Mouse (Mus musculus) cerebellum, adult (tissue): ENCODE data around the gene Suco.

Experiments
- ATAC-seq: cut with Nextera tagmentation; 2 replicates; pipeline ENCODE4 v1.9.2; 2017; ENCODE audit warnings: mild to moderate bottlenecking, moderate library complexity, mixed read lengths; ENCODE audit not compliant: insufficient number of reproducible peaks, low FRiP score, low TSS enrichment

Suco gene

DNA sequence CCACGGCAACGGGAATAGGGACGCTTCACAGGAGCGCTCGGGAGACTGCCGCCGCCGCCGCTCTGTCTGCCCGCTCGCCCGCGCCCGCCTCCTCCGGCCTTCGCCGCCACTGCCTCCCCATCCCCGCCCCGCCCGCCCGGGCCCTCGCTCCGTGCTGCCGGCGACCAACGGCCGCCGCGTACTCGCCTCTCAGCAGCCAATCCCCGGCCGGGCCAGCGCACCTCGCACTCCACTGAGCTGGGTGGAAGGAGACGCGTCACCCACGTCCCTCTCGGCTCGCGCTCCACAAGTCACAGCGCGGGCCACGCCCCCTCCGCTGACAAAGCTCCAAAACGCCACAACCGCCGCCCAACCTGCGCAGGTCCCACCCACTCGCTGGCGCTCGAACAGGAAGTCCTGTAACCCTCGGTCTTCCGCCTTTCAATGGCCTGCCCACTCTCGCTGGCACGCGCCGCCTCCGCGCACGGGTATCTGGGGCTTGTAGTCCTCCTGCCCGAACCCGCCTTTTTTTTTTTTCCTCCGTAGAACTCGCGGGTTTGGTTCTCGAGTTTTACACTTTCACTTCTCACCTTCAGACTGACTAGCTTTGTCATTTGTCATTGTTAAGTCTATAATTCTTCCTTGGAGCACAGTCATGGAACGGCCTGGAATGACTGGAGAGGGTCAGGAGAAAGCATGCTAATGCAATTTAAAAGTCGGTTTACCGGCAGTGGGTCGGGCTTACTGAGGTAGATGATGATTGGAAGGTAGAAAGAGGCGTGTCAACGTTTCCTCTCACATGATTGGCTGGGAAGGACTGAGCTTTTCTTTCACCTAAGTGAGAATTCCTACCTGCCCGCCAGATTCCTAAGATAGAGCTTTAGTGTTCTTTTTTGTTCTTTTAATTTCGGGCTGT, at the start of gene Suco:
Gene Suco (minus strand): TSS at position 130 of the 895 bp plus-strand sequence.
- peak; percentile 97 for ATAC-seq

DNA sequence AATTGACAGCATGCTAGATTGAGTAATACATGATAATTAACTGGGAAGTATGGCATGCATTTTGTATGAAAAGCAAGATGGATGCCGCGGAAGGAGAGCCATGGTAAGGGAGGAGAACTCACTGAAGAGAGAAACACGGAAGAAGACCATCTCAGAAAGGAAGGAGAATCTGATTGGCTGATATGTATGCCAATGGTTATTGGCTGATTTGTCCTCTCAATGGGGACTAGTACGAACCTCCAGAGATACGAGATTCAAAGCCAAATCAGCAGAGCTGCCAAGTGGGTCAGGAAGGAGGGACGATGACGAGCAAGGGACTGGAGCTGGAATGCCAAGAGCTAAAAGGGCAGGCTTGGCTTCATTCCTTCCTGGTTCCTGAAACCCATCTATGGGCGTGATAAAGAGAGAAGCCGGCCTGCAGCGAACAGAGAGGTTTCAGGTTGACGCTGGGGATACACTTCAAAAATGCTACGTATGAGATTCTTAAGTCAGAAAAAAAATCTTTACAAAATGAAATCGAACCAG, 48.9 kb upstream of the Suco start:
- no peak for ATAC-seq

DNA sequence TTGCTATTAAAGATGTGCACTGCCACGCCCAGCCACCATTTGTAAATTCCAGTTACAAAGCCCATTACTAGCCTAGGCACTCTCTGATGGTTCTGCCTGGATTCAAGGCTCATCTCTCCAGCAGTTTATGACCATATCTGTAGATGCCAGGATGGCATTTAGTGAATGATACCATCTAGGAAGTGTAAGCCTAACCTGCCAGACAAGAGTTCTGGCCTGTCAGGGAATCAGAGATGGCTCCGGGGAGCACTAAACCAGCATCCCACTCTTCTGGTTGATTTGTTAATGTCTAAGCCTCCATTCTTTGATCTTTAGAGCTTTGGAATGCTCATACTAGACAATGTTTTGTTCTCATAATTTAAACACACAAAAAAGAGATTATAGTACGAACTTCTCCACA, 47.8 kb upstream of the Suco start:
- no peak for ATAC-seq

DNA sequence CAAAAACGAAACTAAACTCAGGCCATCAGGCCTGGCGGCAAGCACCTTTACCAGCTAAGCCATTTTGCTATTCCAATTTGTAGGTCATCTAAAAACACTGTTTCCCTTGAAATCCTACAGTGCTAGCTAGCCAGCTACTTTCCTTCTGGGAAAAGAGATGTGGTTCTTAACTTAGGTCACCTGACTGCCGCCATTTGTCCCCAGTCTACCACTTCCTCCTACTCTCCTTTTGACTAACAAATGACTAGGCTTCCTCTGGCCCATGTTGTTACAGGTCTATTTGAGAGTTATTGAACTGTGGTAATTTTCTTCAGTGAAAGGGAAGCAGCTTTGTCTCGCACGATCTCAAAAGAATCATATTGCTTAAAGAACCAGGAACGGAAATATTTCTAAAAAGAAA, 45.4 kb upstream of the Suco start:
- ATAC-seq = no peak

DNA sequence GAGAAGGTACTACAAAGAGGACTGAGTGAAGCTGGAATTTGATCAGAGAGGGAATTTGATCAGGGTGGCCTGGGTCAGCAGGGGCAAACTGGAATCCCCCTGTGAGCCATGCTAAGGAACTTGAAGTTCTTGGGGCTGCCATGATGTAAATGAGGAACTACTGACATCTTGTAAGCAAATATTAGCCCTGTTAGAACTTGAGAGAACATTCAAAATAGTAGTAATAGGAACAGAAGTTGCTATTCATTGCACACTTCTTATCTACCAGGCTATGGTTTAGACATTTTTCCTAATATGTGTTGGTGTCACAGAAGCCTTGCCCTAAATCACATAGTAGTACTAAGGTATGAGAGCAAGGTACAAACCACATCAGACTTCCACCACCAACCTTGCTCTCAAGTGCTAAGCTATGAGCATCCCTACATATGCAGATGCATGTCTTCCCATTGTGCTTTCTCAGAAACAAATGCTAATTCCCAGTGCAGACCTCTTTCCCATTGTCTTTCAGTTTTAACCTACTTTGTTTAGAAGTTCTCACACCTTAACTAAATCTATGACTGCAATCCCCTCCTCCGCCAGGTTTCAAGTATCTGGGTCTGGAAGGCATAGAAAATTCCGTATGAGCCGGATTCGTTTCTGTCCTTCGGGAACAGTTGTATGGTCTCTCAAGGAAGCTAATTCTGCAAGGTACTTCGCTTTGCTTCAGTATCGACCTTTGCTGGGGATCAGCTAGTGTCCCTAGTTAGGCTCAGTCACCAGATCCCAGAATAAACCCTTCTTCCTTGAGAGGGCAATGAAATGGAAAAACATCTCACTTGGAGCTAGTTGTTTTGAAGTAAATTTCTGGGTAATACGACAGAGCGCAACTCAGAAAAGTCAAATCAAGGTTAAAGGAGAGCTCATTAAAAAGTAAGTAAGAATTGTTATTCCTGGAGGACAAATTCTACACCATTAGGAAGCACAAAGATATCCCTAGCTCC, 44.3 kb upstream of the Suco start:
- ATAC-seq = no peak

DNA sequence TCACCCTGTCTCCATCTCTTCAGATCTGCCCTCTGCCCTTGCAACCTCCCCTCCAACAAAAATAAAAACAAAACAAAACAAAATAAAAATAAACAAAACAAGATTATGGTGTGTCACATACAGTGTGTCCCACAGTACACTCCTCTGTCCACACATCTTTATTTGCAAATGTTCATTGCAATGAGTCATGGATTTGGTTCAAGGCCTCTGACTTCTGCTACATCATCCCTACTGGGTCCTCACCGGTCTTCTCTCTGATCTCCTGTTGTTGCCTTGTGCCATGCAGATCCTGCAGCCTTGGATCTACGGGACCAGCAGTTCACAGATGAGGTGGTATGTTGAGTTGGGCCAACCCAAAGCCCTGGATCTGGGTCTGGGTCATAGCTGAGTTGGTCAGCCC, 43.1 kb upstream of the Suco start:
- no peak for ATAC-seq

DNA sequence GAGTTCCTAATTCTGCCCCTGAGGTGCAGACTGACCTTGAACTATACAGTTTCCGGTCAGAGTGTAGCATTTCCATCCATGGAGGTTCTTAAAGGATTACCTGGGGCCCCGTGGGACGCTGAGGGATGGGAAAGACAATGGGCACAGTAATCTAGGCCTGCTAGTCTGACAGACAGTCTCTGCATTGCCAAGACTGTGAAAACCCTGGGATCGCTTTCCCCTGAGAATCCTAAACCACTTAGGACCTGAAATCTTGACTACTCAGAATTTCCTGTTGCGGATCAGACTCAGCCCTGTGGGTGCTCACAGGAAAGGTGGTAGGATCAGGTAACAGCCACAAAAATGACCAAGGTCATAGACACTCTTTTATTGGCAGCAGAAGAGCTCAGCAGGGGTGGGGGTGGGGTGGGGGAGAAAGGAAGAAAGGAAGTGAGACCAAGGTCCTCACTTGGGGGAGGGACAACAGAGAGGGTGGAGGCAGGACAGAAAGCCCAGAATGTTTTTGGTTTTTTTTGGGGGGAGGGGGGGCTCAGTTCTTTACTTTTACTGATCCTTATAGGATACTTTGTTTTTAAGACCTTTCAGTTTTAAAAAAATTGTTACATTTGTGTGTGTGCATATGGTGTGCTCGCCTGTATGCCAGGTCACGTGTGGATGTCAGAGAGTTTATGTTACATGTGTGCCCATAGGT, 42.3 kb upstream of the Suco start:
- no peak for ATAC-seq

DNA sequence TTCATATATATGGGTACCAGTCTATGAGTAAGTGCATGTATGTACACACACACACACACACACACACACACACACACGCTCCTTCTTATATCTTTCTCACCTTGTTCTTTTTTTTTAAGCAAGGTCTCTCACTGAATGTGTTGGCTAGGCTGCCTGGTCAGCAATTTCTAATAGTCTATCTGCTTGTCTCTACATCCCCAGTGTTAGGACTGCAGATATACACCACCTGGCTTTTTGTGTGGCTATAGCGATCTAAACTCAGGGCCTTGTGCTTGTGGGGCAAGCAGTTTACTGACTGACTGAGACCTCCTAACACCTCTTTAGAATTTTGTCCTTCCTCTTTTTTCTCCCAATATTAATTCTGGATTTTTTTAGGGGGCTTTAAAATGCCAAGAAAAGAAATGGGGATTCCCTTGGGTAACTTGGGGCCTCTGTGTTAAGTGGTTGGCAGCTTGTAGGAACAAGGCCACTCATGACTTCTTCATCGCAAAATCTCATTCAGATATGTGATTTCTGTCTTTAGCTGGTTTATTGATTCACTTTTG, 41.5 kb upstream of the Suco start:
- ATAC-seq = no peak

DNA sequence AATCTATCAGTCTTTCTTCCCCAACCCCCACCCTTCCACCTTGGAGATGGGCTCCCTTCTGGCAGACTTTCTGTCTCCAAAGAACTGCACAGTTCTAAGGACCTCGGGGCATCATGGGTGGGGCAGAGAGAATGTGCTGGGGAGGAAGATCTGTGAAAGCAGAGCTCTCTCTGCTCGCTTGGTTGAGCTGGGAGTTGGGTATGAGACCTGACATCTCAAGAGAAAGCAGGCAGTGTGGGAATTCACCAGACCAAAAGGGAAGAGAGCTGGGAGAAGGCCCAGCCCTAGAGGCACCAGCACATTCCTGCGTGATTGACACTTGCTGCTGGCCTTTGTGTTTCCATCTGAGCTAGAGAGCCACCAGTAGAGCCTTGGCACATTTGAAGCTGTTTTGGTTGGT, 39.6 kb upstream of the Suco start:
- ATAC-seq = no peak

DNA sequence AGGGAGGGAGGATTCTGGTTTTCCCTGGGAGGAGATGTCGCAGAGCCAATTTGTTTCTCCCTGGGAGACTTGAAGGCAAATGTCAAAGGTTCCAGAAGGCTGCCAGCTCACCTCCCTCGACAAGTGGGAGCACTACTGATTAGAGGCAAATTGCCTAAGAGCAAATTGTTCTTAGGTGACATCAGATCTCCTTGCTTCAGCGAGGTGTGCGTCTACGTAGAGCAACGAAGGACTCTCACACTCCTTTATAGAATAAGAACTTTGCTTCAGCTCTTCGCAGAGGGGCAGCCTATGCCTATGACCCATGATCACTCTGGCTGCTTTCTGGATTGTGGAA, 37.1 kb upstream of the Suco start:
- ATAC-seq = no peak

DNA sequence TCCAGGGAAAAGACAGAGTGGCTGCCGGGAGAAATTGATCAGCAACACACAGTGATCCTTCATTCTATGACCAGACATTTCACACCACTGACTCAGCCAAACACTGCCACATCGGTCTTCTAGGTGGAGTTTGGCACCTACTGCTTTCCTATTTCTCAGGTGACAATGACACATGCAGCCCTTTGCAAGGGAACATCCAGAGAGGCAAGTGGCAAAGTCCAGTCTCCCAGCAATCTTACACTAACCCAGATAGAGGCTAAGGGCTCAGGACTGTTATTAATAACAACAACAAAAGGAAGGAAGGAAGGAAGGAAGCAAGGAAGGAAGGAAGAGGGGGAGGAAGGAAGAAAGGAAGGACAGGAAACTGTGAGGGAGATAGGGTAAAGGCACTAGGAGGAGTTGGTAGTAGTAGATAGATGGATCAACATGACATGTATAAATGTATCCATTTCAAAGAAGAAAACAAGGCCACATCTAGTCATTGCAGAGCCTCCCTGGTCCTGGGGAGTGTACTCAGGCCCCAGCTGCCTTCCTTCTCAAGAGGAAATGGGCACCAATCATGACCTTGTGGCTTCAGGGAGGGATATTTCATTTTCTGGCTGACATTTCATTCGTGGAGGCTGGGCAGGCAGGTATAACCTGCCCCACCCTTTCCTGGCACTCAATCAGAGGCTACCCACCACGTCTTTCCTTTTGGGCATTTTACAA, 36.6 kb upstream of the Suco start:
- no peak for ATAC-seq

DNA sequence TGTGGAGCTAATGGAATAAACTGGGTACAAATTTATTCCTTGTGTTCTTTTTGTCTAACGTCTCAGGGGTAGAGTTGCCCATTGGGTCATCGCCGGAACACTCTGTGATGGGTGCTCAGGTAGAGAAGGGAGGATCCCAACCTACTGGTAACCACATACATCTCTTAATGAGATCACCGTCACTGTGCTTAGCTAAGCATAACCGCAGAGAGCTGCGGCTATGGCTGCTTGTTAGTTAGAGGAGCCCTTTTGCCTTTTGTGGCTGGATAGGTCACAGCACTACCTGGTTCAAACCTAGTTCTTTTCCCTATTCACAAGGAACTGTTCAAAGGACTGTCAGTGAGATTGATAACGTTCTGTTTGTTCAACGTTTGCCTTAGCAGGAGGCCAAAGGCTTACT, 32.6 kb upstream of the Suco start:
- no peak for ATAC-seq

DNA sequence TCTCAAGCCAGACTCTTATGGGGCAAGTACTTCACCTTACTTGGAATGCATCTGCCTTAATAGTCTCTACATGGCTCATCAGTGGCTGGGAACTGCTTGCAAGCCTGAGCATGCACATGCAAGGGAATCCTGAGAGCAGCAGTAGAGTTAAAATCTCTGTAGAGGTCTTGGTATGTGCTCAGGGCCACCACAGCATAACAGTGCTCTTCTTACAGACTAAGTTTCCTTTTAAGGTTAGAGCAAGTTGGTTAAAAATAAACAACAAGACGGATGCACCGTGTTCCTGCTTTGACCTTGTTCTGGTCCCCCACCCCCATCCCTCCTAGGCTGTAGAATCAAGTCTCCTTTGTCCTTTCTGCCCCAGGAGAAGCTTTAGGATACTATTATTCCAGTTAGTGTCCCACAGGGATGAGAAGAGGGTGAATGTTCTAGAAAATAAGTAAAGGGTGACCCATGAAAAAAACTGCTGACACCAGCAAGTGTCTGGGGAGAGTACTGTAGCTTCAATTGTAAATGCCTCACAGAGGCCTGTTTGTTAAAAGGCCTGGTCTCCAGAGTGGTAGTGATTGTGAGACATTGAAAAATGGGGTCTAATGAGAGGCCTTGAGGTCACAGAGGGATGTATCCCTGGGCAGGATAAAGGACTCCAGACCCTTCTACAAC, 31.4 kb upstream of the Suco start:
- no peak for ATAC-seq

DNA sequence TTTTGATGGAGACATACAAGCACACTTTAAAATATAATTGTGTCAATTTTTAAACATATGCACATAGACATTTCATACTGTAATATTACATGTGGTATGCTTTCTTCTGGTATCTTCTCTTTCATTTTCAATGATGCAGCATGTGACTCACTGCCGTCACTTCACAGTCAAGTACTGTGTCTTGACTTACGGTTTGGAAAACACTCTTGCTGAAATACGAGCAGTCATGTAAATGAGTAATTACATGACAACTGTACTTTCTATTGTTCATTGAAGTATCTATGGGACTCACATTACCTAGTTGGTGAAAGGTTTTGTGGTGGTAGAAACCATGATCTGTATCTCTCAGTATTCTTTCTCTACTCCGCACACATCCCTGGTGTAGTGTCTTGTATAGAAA, 30.6 kb upstream of the Suco start:
- no peak for ATAC-seq

DNA sequence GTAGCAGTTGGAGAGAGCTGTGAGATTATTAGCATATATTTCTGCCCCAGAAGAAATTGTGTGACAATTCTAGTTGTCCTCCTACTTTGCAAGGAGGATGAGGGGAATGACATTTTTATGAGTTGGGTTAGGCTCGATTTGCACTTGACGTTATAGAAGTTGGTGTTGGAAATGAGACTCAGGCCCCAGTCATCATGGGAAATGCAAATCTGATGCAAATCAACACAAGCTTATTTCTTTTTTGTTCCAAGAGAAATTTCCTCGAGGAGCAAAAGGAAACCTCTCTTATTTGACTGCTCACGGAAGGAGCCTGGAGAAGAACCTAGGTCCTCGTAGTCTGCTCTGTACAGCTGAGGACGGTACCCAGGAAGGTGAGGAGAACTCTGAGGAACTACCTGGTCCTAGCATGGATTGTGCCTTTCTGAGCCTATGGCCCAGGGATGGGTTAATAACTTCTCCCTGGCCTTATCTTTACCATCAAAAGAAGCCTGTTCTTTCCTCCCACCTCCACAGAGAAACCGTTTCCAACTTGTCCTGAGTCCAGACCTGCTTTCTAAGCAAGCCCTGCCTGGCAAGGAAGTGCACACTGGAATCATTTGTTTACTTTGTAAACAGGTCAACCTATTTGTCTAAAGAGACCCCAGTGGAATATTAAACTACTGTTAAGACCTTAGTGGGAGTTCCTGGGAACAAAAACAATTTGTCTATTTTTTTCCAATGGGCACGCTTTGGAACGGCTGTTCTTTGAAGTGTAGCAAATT, 26.4 kb upstream of the Suco start:
- no peak for ATAC-seq

DNA sequence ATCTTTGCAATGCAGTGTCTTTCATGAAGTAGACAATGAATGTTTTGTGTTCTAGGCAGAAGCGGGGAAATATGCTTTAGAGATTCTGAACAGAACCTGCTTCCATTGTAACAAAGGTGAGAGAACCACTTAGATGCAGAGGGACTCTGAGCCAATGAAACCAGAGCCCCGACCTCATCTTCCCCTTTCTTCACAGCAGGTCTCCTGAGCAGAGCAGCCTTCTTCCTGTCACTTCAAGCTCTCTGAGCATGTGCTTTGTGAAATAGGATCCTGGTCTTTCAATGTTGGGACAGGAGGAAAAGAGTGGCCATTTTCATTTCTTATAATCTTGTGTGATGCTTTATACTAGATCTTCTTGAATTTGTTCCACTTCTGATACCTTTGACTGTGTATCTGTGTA, 23.6 kb upstream of the Suco start:
- no peak for ATAC-seq

DNA sequence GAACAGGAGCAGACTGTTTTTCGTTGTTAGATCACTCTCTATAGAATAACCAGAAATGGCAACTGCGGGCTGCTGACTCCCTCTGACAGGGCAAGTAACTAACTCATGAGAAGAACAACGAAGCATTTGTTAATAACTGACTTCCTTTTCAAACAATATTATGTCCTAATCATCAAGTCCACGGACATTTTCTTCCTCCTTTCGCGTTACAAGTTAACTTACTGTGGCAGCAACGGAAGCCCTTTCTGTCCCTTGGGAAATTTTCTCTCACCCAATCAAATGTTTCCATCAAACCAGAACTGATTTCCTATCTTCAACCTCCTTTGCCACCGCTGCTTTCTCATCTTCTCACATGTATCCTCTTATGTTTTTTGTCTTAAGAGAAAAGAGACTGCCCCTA, 20.8 kb upstream of the Suco start:
- no peak for ATAC-seq

DNA sequence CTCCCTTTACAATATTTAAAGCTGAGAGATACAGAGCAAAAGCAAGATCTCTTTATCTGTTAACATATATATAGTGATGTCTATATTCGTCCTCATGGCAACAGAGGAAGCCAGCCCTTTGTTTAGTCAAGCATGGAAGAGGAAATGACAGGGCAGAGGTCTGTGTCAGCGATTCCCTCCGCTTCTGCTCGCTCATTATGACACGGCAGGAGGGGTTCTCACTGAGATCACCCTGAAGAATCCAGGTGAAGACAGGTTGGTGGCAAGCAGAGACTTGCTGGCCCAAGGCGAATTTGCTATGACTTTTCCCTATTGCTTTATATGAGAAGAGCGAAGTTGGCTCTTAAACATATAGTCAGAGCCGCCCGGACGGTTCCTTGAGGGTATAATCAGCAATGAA, 19.6 kb upstream of the Suco start:
- no peak for ATAC-seq

DNA sequence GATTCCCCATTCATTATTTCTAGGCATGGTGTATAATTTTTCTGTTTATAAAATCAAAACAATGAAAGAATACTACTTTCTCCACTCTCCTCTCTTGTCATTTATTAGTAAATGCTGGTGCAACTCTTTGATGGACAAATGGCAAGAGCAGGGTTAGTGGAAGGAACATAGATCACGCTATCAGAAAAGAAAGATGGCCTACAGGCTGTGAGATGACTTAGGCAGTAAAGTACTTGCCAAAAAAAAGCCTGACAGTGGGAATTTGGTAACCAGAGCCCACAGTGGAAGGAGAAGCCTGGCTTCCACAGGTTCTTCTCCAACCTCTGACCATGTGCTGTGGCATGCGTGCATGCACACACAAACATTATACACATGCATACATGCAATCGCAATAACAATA, 18.5 kb upstream of the Suco start:
- ATAC-seq = no peak
